Mouse (Mus musculus) skeletal muscle tissue, adult 2 months (tissue): ENCODE data around the gene Gstp1.

ENCODE experiments used
- DNase-seq: peaks from one replicate; pipeline ENCODE4 v3.0.0-alpha.2; 2012; ENCODE audit warnings: low read depth, low spot score

Gstp1 gene

DNA sequence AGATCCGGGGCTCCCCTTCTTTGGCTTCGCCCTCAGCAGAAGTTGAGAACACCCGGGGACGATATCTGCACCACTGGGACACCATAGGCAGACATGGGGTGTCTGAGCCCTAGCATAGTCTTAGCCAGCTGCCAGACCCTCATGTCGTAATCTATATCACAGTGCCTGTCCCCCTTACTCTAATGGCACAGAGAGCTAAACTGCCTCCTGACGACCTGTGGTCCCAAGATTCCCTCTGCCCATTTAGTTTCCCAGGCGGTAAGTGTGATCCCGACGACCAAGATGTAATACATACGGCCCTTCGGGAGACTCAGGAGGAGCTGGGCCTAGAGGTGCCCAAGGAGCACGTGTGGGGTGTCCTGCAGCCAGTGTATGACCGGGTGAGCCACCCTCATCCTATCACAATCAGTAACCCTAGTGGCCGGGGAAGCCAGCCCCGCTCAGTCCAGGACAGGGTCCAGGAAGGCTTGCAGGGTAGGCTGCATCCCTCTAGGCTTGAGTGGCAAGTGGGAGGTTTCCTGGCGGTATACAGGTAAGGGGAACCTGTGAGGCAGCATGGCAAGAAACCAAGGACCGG, 36.7 kb downstream of the Gstp1 start:
- DNase-seq: no peak

- DNase-seq: peak; percentile 95
These were observed 37.5 kb downstream of the Gstp1 start, which contains the start of the genes Nudt8 and Gm49405 for GRCm38 (mm10) chr19:4000119-4000900. Gene Nudt8, plus strand, starts transcription at chr19:4000580. Gene Gm49405, plus strand, starts transcription at chr19:4000626.

GRCm38 (mm10) chr19:3999121-3999730, 38.6 kb downstream of the Gstp1 start:
- no peak for DNase-seq

DNA sequence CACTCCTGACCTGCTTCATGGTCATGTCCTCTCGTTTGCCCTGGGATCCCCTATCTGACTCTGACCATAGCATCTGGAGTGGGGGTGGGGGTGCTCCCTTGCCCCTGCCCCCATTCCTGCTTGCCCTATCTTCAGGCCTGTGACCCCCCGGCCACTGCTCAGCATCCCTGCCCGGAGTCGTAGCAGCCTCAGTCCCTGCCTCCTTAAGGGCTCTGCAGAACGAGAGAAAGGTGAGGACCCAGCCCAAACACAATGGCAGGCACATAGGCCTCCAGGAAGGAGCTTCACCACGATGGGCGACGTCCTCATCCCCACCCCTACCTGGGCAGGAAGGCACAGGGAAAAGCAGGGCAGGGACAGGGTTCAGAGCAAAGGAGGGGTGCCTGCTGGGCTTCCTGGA, 39.5 kb downstream of the Gstp1 start:
- DNase-seq: no peak

- no peak for DNase-seq
These were observed 40.6 kb downstream of the Gstp1 start for GRCm38 (mm10) chr19:3997231-3997630.

GRCm38 (mm10) chr19:3996747-3997146, 41.0 kb downstream of the Gstp1 start:
- DNase-seq: no peak

DNA sequence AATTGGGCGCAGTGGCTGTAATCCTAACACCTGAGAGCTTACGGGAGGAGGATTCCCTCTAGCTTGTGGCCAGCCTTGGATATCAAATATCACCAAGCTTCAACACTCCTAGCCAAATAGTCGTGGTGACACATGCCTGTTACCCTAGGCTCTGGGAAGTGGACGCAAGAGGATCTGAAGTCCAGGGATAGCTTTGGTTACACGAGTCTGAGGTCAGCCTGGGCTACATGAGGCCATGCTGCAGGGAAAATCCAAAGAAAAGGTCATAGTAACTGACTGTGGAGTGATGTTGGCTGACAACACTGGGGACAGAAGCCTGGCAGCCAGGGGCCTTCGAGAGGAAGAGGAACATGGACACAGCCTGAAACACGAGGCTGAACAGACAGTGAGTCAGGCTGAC, 41.7 kb downstream of the Gstp1 start:
- DNase-seq: peak; percentile 67

DNA sequence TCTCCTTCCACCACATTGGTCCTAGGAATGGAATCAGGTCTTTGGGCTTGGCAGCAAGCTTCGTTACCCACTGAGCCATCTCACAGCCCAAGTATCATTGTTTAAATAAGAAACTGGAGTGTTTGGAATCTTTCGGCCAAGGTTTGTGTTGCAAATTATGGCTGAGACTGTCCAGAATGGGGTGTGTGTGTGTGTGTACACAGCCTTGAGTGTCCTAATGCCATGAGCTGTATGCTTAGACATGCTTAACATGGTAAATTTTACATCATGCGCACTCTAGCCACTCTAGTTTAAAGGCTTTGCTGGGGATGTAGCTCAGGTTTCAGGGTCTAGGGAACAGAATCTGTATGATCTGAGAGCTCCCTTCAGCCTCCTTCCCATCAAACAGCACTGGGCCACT, 42.3 kb downstream of the Gstp1 start:
- no peak for DNase-seq

- no peak for DNase-seq
These were observed 42.9 kb downstream of the Gstp1 start for GRCm38 (mm10) chr19:3994932-3995331.

DNA sequence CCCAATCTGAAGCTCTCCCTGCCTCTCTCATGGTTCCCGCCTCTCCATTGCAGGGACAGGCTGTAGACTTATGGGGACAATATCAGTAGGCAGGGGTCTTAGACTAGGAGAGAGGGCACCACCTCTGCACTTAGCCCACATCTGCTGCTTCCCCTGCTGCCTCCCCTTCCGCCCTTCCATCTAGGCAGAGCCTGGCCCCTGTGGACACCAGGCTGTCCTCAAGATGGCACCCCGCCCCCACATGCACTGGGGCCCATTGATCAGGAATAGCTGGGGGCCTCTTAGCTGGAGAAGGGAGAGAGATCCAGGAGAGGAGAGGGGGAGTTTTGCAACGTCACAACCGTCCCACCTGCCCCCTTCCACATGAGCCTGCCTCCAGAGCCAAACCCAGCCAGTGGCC, 45.4 kb downstream of the Gstp1 start, which contains the start of gene Tbx10:
TSS of gene Tbx10 (plus strand) at position 337 of the 400 bp plus-strand sequence.
- DNase-seq: no peak

DNA sequence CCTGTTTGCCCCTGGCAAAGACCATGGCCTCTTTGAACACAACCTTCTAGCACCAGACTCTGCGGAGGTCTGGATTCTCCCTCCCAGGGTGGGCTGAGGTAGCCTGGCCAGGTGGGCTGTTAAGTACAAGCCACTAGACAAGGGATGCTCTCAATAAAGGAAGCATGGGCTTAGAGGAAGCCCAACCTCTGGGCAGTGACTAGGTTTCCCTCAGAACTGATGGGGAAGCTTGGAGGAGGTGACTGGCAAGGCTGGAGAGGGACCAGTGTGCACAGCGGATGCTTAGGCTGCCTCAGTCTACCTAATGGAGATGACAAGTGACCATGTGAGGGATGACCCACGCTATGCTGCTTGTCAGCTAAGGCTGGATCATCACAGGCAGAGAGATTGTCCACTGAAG, 45.8 kb downstream of the Gstp1 start:
- no peak for DNase-seq

- no peak for DNase-seq
These were observed 46.2 kb downstream of the Gstp1 start for GRCm38 (mm10) chr19:3991562-3991961.

DNA sequence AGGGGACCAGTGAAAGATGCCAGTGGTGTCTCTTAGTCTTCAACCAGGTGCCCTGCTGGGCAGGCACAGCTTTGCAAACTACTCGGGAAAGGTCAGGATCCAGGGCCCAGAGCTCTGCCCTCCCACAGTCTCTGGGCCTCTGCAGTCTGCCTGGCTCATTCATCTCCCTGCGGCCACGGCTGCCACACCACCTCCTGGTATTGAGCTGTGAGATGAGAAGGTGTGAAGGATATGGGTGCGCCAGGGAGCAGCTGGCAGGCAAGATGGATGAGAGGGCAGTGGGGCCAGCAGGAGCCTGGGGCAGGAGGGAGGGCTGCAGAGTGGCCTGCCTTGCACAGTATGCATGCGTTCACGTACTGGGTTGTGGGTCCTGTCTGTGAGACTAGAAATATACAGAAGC, 47.0 kb downstream of the Gstp1 start:
- no peak for DNase-seq

- DNase-seq: no peak
These were observed 49.0 kb downstream of the Gstp1 start for GRCm38 (mm10) chr19:3988750-3989149.

DNA sequence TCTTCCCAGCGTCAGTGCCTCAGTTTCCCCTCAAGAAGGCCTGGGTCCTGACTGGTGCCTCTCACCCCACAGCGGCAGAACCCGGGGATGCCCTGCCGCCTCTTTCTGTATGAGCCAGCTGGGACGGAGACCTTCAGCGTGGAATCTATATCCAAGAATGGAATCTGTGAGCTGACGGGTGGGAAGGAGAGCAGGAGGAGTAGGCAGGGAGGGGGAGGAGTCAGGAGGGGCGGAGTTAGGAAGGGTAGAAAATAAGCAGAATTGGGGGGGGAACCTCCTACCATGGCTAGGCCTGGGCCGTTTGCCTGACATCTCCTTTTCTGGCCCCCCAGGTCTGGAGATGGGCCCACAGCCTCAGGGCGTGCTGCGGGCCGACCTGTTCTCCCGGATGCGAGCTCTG, 49.7 kb downstream of the Gstp1 start:
- DNase-seq: no peak

DNA sequence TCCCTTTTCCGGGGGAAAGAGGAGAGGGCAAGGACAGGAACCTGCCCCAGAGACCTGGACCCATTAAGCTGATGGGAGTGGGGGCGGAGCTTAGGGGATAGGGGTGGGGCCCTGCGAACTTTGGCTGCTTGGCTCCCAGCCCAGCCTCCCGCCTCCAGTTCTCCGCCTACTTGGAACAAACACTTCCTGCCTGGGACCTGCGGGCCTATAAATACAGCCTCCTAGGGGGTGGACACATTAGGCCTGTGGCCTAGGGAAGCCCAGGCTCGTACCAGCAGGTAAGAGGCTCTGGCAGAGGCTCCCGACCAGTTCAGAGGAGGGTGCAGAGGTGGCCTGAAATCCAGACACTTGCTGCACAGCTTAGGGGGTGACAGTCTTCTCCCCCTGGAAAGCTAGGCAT, 51.5 kb downstream of the Gstp1 start, which contains the start of gene Acy3:
TSS of gene Acy3 (plus strand) at position 237 of the 400 bp plus-strand sequence.
- DNase-seq: peak; percentile 82
